In the genomic region with DNA sequence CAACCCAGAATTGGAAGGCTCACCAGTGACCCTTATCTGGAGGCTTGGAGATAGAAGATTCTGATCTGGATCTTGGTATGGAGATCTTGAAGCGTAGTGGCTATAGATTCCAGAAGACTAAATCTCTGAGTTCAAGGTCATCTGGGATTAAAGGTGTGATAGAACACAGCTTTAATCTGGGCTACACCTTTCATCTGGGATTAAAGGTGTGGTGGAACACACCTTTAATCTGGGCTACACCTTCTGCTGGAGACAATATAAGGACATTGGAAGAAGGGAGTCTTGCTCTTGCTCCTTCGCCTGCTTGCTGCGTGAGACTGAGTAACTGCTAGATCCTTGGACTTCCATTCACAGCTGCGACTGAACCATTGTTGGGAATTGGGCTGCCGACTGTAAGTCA, we compare ENCODE assay signal across 8 mouse cellular contexts. TPM values are rescaled to one million over a fixed set of nuclear protein-coding genes. Genes with fewer than 3 reads are reported as not detected.
DNase-seq lines count a peak whose midpoint lies in the region; ATAC-seq and TF ChIP-seq lines count a peak whose summit lies in the region.
"Not testable (repeated sequence)": the region's sequence is repeated elsewhere in the genome, so short reads cannot be mapped to it uniquely, and the experiment has no call there.

A gene (plus strand): TSS at position 301 of the 400 bp plus-strand sequence.

- not testable (repeated sequence) for H3K27ac ChIP-seq in embryonic facial prominence, embryonic 14.5 days (replicated peaks; ENCODE audit: low read depth, low read length); limb, embryonic 14.5 days (replicated peaks; ENCODE audit: low read depth, low read length); midbrain, embryonic 11.5 days (ENCODE audit: low read depth, low read length); stomach, embryonic 16.5 days (ENCODE audit: low read length)

- not testable (repeated sequence) for H3K4me2 ChIP-seq in embryonic facial prominence, embryonic 14.5 days (ENCODE audit: low read depth, low read length); limb, embryonic 14.5 days (replicated peaks; ENCODE audit: low read depth, low read length, severe bottlenecking); midbrain, embryonic 11.5 days; stomach, embryonic 16.5 days (ENCODE audit: low read depth, low read length)

- 91% methylated on average over 2 of the region's 5 CpGs for WGBS in embryonic facial prominence, embryonic 14.5 days
- WGBS in limb, embryonic 14.5 days, result 98% methylated on average over 2 of the region's 5 CpGs
- 98% methylated on average over 2 of the region's 5 CpGs for WGBS in midbrain, embryonic 11.5 days
- WGBS in stomach, embryonic 16.5 days, result 82% methylated on average over 2 of the region's 5 CpGs

- H3K9ac ChIP-seq in embryonic facial prominence, embryonic 14.5 days (ENCODE audit: low read depth, low read length); limb, embryonic 14.5 days (ENCODE audit: low read depth, low read length, severe bottlenecking); midbrain, embryonic 11.5 days (ENCODE audit: low read length); stomach, embryonic 16.5 days (ENCODE audit: low read length): not testable (repeated sequence)

- not testable (repeated sequence) for DNase-seq in Patski (ENCODE audit: low read depth, low spot score); embryonic facial prominence, embryonic 14.5 days (ENCODE audit: low spot score); gastrocnemius, postnatal 4 days (ENCODE audit: low spot score in 2 of 2); layer of hippocampus, adult 18-20 months (ENCODE audit: low spot score in 2 of 2); limb, embryonic 14.5 days (ENCODE audit: low spot score); midbrain, embryonic 11.5 days (ENCODE audit: low spot score, missing footprints)

- H3K4me3 ChIP-seq in embryonic facial prominence, embryonic 14.5 days (ENCODE audit: low read depth, low read length); limb, embryonic 14.5 days (replicated peaks; ENCODE audit: low read length); midbrain, embryonic 11.5 days (ENCODE audit: low read depth, low read length); stomach, embryonic 16.5 days (replicated peaks; ENCODE audit: low read length): not testable (repeated sequence)

- CTCF ChIA-PET in Patski (lab: Charles Lee), result not testable (repeated sequence)

- not testable (repeated sequence) for ATAC-seq in Patski; embryonic facial prominence, embryonic 14.5 days (ENCODE audit: low read depth); hematopoietic stem cell, adult 5-6 weeks (replicated peaks in 1 of 2; ENCODE audit: insufficient read depth in 1 of 2, low FRiP score in 2 of 2, low TSS enrichment in 1 of 2, low read depth in 1 of 2, poor library complexity in 2 of 2, severe bottlenecking in 2 of 2); limb, embryonic 14.5 days (ENCODE audit: low FRiP score, low read depth); midbrain, embryonic 11.5 days (ENCODE audit: low FRiP score); stomach, embryonic 16.5 days (ENCODE audit: insufficient read depth, low FRiP score)

- POLR2A ChIA-PET in Patski (lab: Charles Lee), result not testable (repeated sequence)

- H3K36me3 ChIP-seq in embryonic facial prominence, embryonic 14.5 days (ENCODE audit: control insufficient read depth, insufficient read depth, low read length); limb, embryonic 14.5 days (ENCODE audit: control insufficient read depth, insufficient read depth, low read length); midbrain, embryonic 11.5 days (ENCODE audit: control insufficient read depth, insufficient read depth, low read length); stomach, embryonic 16.5 days (ENCODE audit: control insufficient read depth, insufficient read depth, low read length): not testable (repeated sequence)

- TF ChIP-seq CTCF in Patski (IDR thresholded peaks at IDR 0.05), result not testable (repeated sequence)

- TF ChIP-seq POLR2A in limb, embryonic 14.5 days (IDR thresholded peaks at IDR 0.05; ENCODE audit: borderline replicate concordance, extremely low read depth, insufficient read depth, insufficient read length), result not testable (repeated sequence)

- not testable (repeated sequence) for H3K4me1 ChIP-seq in embryonic facial prominence, embryonic 14.5 days (ENCODE audit: control insufficient read depth, insufficient read depth, low read length); limb, embryonic 14.5 days (ENCODE audit: control insufficient read depth, insufficient read depth, low read length); midbrain, embryonic 11.5 days (ENCODE audit: control insufficient read depth, insufficient read depth, low read length); stomach, embryonic 16.5 days (ENCODE audit: control insufficient read depth, insufficient read depth, low read length)

- H3K9me3 ChIP-seq in embryonic facial prominence, embryonic 14.5 days (ENCODE audit: control insufficient read depth, low read length); limb, embryonic 14.5 days (ENCODE audit: control insufficient read depth, low read length); midbrain, embryonic 11.5 days (ENCODE audit: control insufficient read depth, low read length); stomach, embryonic 16.5 days (replicated peaks; ENCODE audit: control insufficient read depth, low read length): not testable (repeated sequence)

- H3K27me3 ChIP-seq in Patski, result peaks cover 12% of the 10 kb centered on the region
- H3K27me3 ChIP-seq in embryonic facial prominence, embryonic 14.5 days (replicated peaks; ENCODE audit: control insufficient read depth, insufficient read depth, low read length); limb, embryonic 14.5 days (ENCODE audit: control insufficient read depth, insufficient read depth, low read length); midbrain, embryonic 11.5 days (ENCODE audit: control insufficient read depth, insufficient read depth, low read length); stomach, embryonic 16.5 days (ENCODE audit: control insufficient read depth, insufficient read depth, low read length): not testable (repeated sequence)

- in situ Hi-C loops in Patski (cut with MboI; ENCODE audit: low pct_unique_long_range_greater_than_20kb), result not testable (repeated sequence)

RNA-seq across cellular contexts. Expression of the gene that starts here (rescaled TPM):
- polyA plus RNA-seq in Patski (2021), result 23.0 TPM
- polyA plus RNA-seq in embryonic facial prominence, embryonic 14.5 days (2014; fragmentation: Nextera tagmentation; extraction: Ambion mirVana), result 23.5 and 24.4 TPM in 2 replicates
- total RNA-seq in gastrocnemius, postnatal 4 days (2021), result 10 to 100 TPM; 19.6 to 20.5 TPM
- 21.3 and 28.6 TPM in 2 replicates for total RNA-seq in hematopoietic stem cell, adult 5-6 weeks (2017)
- 10 to 100 TPM; 88.5 to 91.4 TPM for total RNA-seq in layer of hippocampus, adult 18-20 months (2021)
- polyA plus RNA-seq in limb, embryonic 14.5 days (2012; rRNA removed), result 19.0 and 20.7 TPM in 2 replicates
- polyA plus RNA-seq in limb, embryonic 14.5 days (2014; fragmentation: Nextera tagmentation; extraction: Ambion mirVana), result 26.0 and 27.1 TPM in 2 replicates
- 20.2 and 24.0 TPM in 2 replicates for polyA plus RNA-seq in midbrain, embryonic 11.5 days (2014; fragmentation: Nextera tagmentation; extraction: Ambion mirVana)
- 20.4 and 23.1 TPM in 2 replicates for polyA plus RNA-seq in stomach, embryonic 16.5 days (2015; fragmentation: Nextera tagmentation; extraction: Ambion mirVana)
